Mouse (Mus musculus): ENCODE data around the gene Rbbp4. TPM values are rescaled to one million over a fixed set of nuclear protein-coding genes. Genes with fewer than 3 reads are reported as not detected.

Gene Rbbp4
- polyA plus RNA-seq, 1 experiment from 2014 or later: 522 TPM

DNA sequence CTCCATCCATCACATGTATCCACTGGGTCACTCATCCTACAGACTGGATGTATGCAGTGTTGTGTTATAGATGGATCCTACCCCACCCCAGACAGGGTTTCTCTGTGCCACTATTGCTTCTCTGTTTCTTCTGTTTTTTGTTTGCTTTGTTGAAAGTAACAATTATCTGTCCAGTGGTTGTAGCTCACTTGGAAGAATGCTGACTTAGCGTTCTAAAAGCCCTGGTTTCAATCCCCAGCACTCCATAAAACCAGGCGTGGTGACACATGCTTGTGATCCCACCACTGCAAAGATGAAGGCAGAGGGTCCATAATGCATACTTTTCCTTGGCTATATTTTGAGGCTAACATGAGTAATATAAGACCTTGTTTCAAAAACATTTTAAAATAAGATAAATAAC lies 7.5 kb upstream of the Rbbp4 start:
- Histone ChIP-seq H3K27ac (replicated peaks) (no peak overlapping the region), H3K27me3 (ENCODE audit: low read depth, poor library complexity, severe bottlenecking) (no peaks in the 10 kb centered on the region), H3K4me3 (no peak overlapping the region), H3K4me1 (0 out of 2 replicates have a peak, but pooled peaks cover 2% of the 10 kb centered on the region), H3K36me3 (peaks cover 68% of the 10 kb centered on the region), H3K9me3 (replicated peaks) (no peaks in the 10 kb centered on the region)
- no peak for DNase-seq (ENCODE audit: low spot score)
- 91% methylated on average over 2 of the region's 2 CpGs for WGBS

DNA sequence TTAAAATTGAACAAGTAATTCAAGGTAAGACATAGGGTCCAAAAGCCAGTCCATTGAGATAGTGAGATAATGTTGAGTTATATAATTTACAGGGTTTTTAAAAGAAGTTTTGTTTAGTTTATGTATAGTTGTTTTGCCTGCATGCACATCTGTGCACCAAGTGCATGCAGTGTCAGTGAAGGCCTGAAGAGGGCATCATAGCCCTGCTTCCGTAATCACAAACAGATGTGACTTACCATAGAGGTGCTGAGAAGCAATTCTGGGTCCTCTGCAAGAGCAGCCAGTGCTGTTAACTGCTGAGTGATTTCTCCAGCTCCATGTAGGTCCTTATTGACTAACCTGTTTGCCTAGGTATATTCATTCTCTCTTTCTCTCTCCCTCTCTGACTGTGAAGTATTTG lies 6.7 kb upstream of the Rbbp4 start:
- WGBS: 87% methylated on average over 1 of the region's 1 CpGs
- Histone ChIP-seq H3K27ac (replicated peaks) (no peak overlapping the region), H3K4me3 (no peak overlapping the region), H3K36me3 (peaks cover 64% of the 10 kb centered on the region), H3K4me1 (peaks cover 9% of the 10 kb centered on the region), H3K27me3 (ENCODE audit: low read depth, poor library complexity, severe bottlenecking) (no peaks in the 10 kb centered on the region), H3K9me3 (replicated peaks) (no peaks in the 10 kb centered on the region)
- no peak for DNase-seq (ENCODE audit: low spot score)

DNA sequence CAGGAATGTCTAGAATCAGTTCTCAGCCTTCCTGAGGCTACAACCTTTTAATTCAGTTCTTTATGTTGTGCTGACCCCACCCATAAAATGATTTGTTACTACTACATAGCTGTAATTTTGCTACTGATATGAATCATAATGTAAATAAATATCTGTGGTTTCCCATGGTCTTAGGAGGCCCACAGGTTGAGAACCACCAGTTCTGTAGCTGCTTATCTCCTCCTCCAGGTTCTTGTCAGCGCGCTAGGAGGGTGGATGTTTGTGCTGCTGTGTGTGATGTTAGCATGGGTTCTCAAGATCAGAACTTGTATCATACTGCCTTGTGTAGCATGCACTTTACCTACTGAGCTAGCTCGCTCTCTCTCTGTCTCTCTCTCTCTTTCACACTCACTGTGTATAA lies 4.6 kb upstream of the Rbbp4 start:
- no peak overlapping the region for H3K4me3 ChIP-seq
- H3K4me1 ChIP-seq: peaks cover 17% of the 10 kb centered on the region
- no peak for DNase-seq (ENCODE audit: low spot score)
- no peaks in the 10 kb centered on the region for H3K27me3 ChIP-seq (ENCODE audit: low read depth, poor library complexity, severe bottlenecking)
- no peaks in the 10 kb centered on the region for H3K9me3 ChIP-seq (replicated peaks)
- peaks cover 42% of the 10 kb centered on the region for H3K36me3 ChIP-seq
- no peak overlapping the region for H3K27ac ChIP-seq (replicated peaks)
- 92% methylated on average over 3 of the region's 3 CpGs for WGBS

DNA sequence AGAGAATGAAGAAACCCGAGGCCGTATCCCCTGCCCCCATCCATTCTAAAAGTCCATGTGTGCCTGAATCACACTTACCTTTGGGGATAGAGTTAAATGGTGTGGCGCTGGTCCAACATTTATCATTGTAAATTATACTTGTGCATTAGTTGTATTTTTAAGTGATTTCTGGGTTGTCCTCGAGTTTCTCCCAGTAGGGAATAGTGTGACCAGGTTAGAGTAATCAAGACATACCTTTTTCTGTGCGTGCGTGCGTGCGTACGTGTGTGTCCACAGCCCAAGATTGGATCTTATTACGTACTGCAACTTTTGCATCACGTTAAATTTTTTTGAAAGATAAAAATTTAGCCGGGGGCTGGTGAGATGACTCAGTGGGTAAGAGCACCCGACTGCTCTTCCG lies 1.1 kb upstream of the Rbbp4 start:
- Histone ChIP-seq H3K4me3 (peak overlapping the region; percentile 97), H3K27ac (replicated peaks) (peak overlapping the region; percentile 99), H3K36me3 (peaks cover 35% of the 10 kb centered on the region), H3K27me3 (ENCODE audit: low read depth, poor library complexity, severe bottlenecking) (no peaks in the 10 kb centered on the region), H3K9me3 (replicated peaks) (no peaks in the 10 kb centered on the region), H3K4me1 (peaks cover 46% of the 10 kb centered on the region)
- 55% methylated on average over 14 of the region's 14 CpGs for WGBS
- no peak for DNase-seq (ENCODE audit: low spot score)

DNA sequence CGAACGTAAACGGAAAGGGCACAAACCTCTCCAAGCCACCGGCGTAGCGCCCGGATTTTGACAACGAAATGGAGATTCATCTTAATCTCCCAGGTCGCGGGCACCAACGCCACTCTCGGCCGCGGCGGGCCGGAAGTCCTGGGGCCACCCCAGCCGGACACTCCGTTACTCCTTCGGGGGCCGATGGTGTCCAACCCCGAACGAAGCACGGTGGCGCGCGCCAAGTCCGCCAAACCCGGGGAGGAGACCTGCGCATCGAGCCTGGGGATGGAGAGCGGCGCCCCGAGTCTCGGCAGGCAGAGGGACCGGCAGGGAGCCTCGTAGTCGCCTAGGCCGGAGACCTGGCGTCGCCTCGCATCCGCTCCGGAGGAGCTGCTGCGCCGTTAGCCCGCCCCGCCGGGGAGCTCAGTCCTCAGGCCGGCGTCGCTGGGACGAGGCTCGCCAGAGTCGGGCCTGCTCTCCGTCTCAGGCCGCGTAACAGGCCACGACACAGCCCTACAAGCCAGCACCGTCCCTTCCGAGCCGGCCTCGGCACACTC lies 424 bp downstream of the Rbbp4 start:
- Histone ChIP-seq H3K9me3 (replicated peaks) (no peaks in the 10 kb centered on the region), H3K27ac (replicated peaks) (peak overlapping the region; percentile 99), H3K4me3 (peak overlapping the region; percentile 97), H3K27me3 (ENCODE audit: low read depth, poor library complexity, severe bottlenecking) (no peaks in the 10 kb centered on the region), H3K36me3 (peaks cover 42% of the 10 kb centered on the region), H3K4me1 (peaks cover 51% of the 10 kb centered on the region)
- WGBS: 0% methylated on average over 62 of the region's 62 CpGs
- DNase-seq (ENCODE audit: low spot score): no peak

DNA sequence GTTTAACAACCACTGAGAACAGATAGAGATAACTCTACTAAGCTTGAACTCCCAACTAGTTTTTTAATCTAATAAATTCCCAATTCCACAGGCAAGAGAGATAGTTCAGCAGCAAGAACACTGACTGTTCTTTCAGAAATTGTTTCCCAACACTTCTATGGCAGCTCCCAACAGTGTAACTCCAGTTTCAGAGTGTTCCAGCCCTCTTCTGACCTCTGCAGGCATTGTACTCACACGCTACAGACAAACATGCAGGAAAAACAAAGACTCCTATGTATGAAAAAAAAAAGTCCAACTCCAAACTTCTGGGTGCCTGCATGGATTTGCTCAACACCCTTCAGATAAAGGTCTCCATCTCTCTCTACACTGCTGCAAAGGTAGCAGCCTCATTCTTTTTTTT lies 2.3 kb downstream of the Rbbp4 start:
- H3K36me3 ChIP-seq: peaks cover 61% of the 10 kb centered on the region
- peaks cover 51% of the 10 kb centered on the region for H3K4me1 ChIP-seq
- WGBS: 76% methylated on average over 1 of the region's 1 CpGs
- no peaks in the 10 kb centered on the region for H3K27me3 ChIP-seq (ENCODE audit: low read depth, poor library complexity, severe bottlenecking)
- H3K4me3 ChIP-seq: peak overlapping the region; percentile 97
- no peak for DNase-seq (ENCODE audit: low spot score)
- H3K9me3 ChIP-seq (replicated peaks): no peaks in the 10 kb centered on the region
- no peak overlapping the region for H3K27ac ChIP-seq (replicated peaks)

DNA sequence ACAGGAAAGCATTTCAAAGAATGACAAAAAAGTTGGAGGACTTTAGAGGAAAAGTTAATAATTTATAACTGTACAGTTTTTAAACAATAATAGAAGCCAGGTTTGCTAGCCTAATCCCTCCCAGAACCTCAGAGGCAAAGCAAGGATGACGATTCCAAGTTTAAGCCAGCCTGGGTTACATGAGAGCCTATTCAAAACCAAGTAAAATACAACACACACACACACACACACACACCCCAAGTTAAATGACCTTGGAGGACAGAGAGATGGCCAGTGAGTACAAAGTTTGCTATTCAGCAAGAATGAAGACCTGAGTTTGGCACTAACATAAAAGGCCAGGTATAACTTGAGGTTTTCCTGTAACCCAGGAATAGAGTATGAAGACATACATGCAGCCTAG lies 9.0 kb downstream of the Rbbp4 start:
- no peak for DNase-seq (ENCODE audit: low spot score)
- Histone ChIP-seq H3K27me3 (ENCODE audit: low read depth, poor library complexity, severe bottlenecking) (no peaks in the 10 kb centered on the region), H3K4me1 (peaks cover 13% of the 10 kb centered on the region), H3K9me3 (replicated peaks) (no peaks in the 10 kb centered on the region), H3K36me3 (peaks cover 100% of the 10 kb centered on the region), H3K27ac (replicated peaks) (no peak overlapping the region), H3K4me3 (no peak overlapping the region)
- whole genome bisulfite sequencing: 93% methylated on average over 1 of the region's 1 CpGs

DNA sequence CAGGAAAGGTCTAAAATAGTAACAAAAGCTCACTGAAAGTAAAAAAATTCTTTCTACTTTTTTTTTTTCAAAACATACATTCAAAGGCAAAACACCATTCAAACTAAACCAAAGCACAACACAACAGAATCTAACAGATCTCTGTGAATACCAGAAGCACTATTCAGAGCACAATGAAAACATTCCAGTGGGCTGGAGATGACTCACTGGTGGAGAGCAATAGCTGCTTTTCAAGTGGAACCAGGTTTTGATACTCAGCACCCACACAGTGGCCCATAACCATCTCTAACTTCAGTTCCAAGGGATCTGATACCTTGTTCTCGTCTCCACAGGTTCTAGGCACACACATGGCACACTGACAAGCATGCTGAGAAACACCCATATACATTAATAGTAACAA lies 10.4 kb downstream of the Rbbp4 start:
- no peak overlapping the region for H3K27ac ChIP-seq (replicated peaks)
- H3K4me3 ChIP-seq: no peak overlapping the region
- no peaks in the 10 kb centered on the region for H3K27me3 ChIP-seq (ENCODE audit: low read depth, poor library complexity, severe bottlenecking)
- H3K36me3 ChIP-seq: peaks cover 100% of the 10 kb centered on the region
- peaks cover 8% of the 10 kb centered on the region; the same call in 1 of the 2 replicates for H3K4me1 ChIP-seq
- WGBS: 100% methylated on average over 1 of the region's 1 CpGs
- no peak for DNase-seq (ENCODE audit: low spot score)
- H3K9me3 ChIP-seq (replicated peaks): no peaks in the 10 kb centered on the region

DNA sequence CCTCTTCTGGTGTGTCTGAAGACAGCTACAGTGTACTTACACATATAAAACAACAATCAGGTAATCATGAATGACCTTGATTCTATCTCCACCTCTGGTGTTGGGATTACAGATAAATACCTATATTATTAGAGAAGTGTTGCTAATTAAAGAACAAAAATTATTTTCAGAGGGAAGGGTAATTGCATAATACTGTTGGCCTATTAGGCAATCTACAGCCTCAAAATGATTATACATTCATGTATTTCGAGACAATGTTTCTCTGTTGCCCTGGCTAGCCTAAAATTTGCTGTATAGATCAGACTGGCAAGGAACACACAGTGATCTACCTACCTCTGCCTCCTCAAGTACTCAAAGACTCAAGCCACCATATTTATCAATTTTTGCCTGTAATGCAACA lies 11.7 kb downstream of the Rbbp4 start:
- H3K36me3 ChIP-seq: peaks cover 100% of the 10 kb centered on the region
- peaks cover 8% of the 10 kb centered on the region; the same call in 1 of the 2 replicates for H3K4me1 ChIP-seq
- DNase-seq (ENCODE audit: low spot score): no peak
- no peaks in the 10 kb centered on the region for H3K27me3 ChIP-seq (ENCODE audit: low read depth, poor library complexity, severe bottlenecking)
- WGBS: 96% methylated on average over 1 of the region's 1 CpGs
- no peaks in the 10 kb centered on the region for H3K9me3 ChIP-seq (replicated peaks)
- H3K27ac ChIP-seq (replicated peaks): no peak overlapping the region
- H3K4me3 ChIP-seq: no peak overlapping the region

DNA sequence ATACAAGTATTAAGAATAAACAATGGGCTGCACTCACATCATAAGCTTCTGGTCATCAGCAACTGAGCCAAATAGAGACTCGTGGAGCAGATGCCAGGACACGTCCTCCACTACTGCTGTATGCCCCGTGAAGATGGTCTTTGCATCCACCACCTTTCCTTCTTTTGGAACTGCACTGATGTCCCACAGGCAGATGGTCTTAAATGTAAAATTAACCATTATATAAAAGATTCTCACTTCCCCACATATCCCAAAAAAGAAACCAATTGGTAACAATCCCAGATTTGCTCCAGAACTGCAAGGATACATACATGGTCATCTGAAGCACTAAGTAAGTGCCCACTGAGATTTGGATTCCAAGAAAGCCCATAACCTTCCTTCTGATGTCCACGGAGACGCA lies 13.1 kb downstream of the Rbbp4 start:
- no peak overlapping the region for H3K27ac ChIP-seq (replicated peaks)
- no peaks in the 10 kb centered on the region for H3K9me3 ChIP-seq (replicated peaks)
- H3K27me3 ChIP-seq (ENCODE audit: low read depth, poor library complexity, severe bottlenecking): no peaks in the 10 kb centered on the region
- no peak overlapping the region for H3K4me3 ChIP-seq
- H3K4me1 ChIP-seq: peaks cover 8% of the 10 kb centered on the region; the same call in 1 of the 2 replicates
- H3K36me3 ChIP-seq: peaks cover 100% of the 10 kb centered on the region
- DNase-seq (ENCODE audit: low spot score): no peak
- WGBS: 95% methylated on average over 5 of the region's 5 CpGs

DNA sequence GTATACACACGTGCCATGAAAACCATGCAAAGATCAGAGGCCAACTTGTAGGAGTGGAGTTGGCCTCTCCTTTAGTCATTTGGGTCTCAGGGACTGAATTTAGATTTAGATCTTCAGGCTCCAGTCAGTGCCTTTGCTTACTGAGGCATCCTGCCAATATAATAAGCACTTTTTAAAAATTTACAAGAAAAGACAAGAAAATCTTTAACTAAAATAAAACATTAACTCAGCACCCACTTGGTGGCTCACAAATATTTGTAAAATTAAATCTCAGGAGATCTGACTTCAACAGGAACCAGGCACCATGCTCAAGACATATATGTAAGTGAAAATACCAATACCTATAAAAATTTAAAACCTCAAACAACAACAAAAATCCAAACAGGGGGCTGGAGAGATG lies 14.3 kb downstream of the Rbbp4 start:
- DNase-seq (ENCODE audit: low spot score): no peak
- H3K4me3 ChIP-seq: no peak overlapping the region
- 96% methylated on average over 1 of the region's 1 CpGs for WGBS
- H3K36me3 ChIP-seq: peaks cover 100% of the 10 kb centered on the region
- no peaks in the 10 kb centered on the region for H3K9me3 ChIP-seq (replicated peaks)
- no peak overlapping the region for H3K27ac ChIP-seq (replicated peaks)
- H3K27me3 ChIP-seq (ENCODE audit: low read depth, poor library complexity, severe bottlenecking): no peaks in the 10 kb centered on the region
- peaks cover 3% of the 10 kb centered on the region; the same call in 1 of the 2 replicates for H3K4me1 ChIP-seq

DNA sequence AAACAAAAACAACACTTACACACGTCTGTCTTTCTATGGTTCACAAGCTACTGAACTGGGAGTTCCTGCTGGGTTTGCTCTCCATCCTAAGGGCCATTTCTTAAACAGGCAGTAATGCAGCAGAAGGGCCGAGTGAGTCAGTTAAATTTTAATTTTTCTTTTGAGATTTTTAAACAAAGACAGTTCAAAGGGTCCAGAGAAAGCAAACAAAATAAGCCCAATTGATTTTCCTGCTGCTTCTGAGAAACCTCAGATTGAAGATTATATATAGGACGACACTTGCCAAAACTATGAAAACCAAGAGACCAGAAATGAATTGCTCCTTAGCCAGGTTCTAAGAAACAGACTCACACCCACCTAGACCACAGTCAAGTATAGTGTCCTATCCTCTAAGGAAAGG lies 21.3 kb downstream of the Rbbp4 start:
- H3K36me3 ChIP-seq: peaks cover 100% of the 10 kb centered on the region
- DNase-seq (ENCODE audit: low spot score): no peak
- no peaks in the 10 kb centered on the region for H3K27me3 ChIP-seq (ENCODE audit: low read depth, poor library complexity, severe bottlenecking)
- 87% methylated on average over 3 of the region's 3 CpGs for WGBS
- H3K4me1 ChIP-seq: no peaks in the 10 kb centered on the region
- no peak overlapping the region for H3K27ac ChIP-seq (replicated peaks)
- no peak overlapping the region for H3K4me3 ChIP-seq
- H3K9me3 ChIP-seq (replicated peaks): no peaks in the 10 kb centered on the region

DNA sequence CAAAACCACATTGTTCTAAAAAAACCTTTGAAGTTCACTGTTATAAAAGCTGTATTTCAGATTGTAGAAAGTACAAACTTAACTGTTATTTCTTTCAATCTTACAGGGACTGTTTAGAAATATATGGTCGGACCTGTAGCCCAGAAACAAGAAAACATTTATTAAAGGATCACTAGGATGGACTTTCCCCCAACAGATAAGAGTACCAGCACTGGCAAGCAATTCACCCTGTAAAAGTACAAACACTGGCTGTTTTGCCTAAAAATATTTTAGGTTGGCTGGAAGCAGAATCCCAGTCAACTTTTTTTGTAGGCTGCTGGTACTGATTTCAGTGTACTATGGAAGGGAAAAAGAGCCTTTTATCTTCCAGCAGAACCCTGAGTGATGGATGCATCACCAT lies 27.2 kb downstream of the Rbbp4 start:
- peaks cover 84% of the 10 kb centered on the region for H3K36me3 ChIP-seq
- no peaks in the 10 kb centered on the region for H3K27me3 ChIP-seq (ENCODE audit: low read depth, poor library complexity, severe bottlenecking)
- DNase-seq (ENCODE audit: low spot score): no peak
- H3K4me1 ChIP-seq: no peaks in the 10 kb centered on the region
- H3K27ac ChIP-seq (replicated peaks): no peak overlapping the region
- no peak overlapping the region for H3K4me3 ChIP-seq
- no peaks in the 10 kb centered on the region for H3K9me3 ChIP-seq (replicated peaks)
- 91% methylated on average over 1 of the region's 1 CpGs for WGBS

DNA sequence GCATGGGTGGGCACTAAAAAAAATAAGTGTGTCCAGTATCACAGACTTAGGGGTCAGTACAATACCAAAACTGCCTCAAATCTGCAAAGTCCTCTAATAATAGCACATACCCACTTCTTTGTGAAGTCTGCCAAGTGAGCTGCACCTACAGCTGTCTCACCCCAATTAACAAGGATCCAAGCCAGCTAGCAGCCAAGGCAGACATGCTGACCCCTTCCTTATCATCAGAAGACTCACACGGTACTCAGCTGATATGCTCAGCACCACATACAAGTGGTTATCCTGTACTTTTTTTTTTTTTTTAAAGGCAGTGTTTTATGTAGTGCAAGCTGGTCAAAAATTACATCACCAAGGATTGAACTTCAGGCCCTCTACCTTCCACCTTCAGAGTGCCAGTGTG lies 30.9 kb downstream of the Rbbp4 start:
- Histone ChIP-seq H3K9me3 (replicated peaks) (no peaks in the 10 kb centered on the region; the same call in 1 of the 2 replicates), H3K27me3 (ENCODE audit: low read depth, poor library complexity, severe bottlenecking) (no peaks in the 10 kb centered on the region), H3K4me3 (no peak overlapping the region), H3K27ac (replicated peaks) (no peak overlapping the region), H3K36me3 (peaks cover 51% of the 10 kb centered on the region), H3K4me1 (peaks cover 1% of the 10 kb centered on the region; the same call in 1 of the 2 replicates)
- 91% methylated on average over 1 of the region's 1 CpGs for WGBS
- no peak for DNase-seq (ENCODE audit: low spot score)

Measured in midbrain, embryonic 10.5 days (tissue).